Mouse (Mus musculus) hindbrain, embryonic 10.5 days (tissue): ENCODE measurements at regions not wholly inside any gene's neighbourhood (a gene's known extent, or its start where the extent isn't known, plus 50 kb on each side); places are given as distances from the start of the nearest gene placed in this dataset.

Experiments
- DNase-seq: peaks from one replicate; pipeline ENCODE4 v3.0.0-alpha.2; 2017; ENCODE audit warnings: low spot score
- H3K27ac ChIP-seq: fragments of 300-500 bp; sonication (generic); 2 replicates; pipeline ENCODE4 v1.5.1; 2016; ENCODE audit warnings: mild to moderate bottlenecking, moderate library complexity
- H3K27me3 ChIP-seq: fragments of 300-500 bp; sonication (generic); 2 replicates; pipeline ENCODE4 v1.6.1; 2016; ENCODE audit warnings: mild to moderate bottlenecking; ENCODE audit not compliant: poor library complexity, insufficient read depth, severe bottlenecking
- H3K36me3 ChIP-seq: fragments of 300-500 bp; sonication (generic); 2 replicates; pipeline ENCODE4 v1.6.1; 2016; ENCODE audit warnings: mild to moderate bottlenecking, moderate library complexity
- H3K4me1 ChIP-seq: fragments of 300-500 bp; sonication (generic); replicated peaks from 2 replicates; pipeline ENCODE4 v1.6.1; 2016; ENCODE audit warnings: mild to moderate bottlenecking
- H3K4me3 ChIP-seq: fragments of 300-500 bp; sonication (generic); 2 replicates; pipeline ENCODE4 v1.5.1; 2016; ENCODE audit warnings: mild to moderate bottlenecking, moderate library complexity
- H3K9me3 ChIP-seq: fragments of 300-500 bp; sonication (generic); 2 replicates; pipeline ENCODE4 v1.6.1; 2016; ENCODE audit warnings: mild to moderate bottlenecking, moderate library complexity
- WGBS: fragments of 180-500 bp; shearing (Covaris S2); methylation state at CpG from one replicate; pipeline ENCODE4 v1.1.7; 2016; 5-methylcytosine and 5-hydroxymethylcytosine counted together

DNA sequence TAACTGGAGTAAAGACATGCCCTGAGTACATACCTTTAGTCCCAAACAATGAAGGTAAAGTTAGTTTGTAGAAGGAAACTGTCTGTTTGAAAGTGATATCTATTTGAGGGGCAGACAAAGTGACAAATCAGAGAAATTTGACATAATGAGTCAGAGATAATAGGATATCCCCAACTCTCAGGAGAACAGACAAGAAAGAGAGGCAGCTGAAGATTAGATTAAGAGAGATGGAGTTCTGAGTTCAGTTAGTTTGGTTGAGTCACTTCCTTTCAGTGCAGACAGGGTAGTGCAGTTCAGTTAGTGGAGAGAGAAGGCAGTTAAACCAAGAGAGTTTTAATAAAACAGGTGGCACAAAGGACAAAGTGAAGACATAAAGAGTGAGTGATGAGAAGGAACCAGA lies 477.4 kb upstream of the Diaph2 start:
- no peaks in the 10 kb centered on the region for H3K27me3 ChIP-seq

DNA sequence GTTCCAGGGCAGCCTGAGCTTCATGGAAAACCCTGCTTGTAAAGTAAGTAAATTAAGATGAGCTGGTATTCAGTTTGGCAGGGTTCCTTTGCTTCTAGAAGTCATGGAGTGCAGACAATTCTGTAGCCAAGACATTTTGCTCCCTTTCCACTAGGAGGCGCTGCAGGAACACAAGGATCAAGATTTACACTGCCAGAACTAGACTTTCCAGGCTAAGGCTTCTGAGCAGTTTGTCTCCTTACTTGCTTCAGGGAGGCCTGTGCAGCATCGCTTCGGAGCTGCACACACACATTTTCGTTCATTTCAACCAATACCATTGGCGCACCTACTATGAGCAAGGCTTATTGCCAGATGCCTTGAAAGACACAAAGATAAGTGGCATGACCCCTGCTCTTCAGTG lies 445.6 kb upstream of the Diaph2 start:
- WGBS, result 50% methylated on average over 5 of the region's 5 CpGs
- Histone ChIP-seq H3K4me3 (no peak overlapping the region), H3K27me3 (no peaks in the 10 kb centered on the region), H3K9me3 (no peaks in the 10 kb centered on the region), H3K4me1 (no peaks in the 10 kb centered on the region), H3K36me3 (no peaks in the 10 kb centered on the region), H3K27ac (no peak overlapping the region)
- peak; percentile 25 for DNase-seq

More for the DNA sequence above, 477.4 kb upstream of the Diaph2 start:
- no peaks in the 10 kb centered on the region for H3K9me3 ChIP-seq
- no peak for DNase-seq
- H3K4me3 ChIP-seq, result no peak overlapping the region
- H3K4me1 ChIP-seq, result no peaks in the 10 kb centered on the region
- H3K27ac ChIP-seq, result no peak overlapping the region
- no peaks in the 10 kb centered on the region for H3K36me3 ChIP-seq

DNA sequence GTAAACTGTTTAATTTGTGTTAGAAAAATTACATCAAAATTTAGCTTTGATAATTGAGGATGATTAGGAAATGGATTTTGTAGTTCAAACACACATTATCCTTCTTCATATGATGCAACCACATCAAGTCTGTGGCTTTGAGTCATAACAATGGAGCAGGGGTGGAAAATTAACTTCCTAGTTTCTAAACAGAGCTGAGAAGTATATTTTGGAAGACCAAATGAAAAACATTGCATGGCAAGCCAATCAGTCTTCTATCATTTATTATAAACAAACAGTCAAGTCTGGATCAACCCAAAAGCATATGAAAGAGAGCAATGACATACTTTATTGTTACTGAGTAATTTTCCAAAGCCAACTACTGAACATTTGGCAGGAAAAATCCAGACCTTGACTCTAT lies 440.2 kb upstream of the Diaph2 start:
- H3K27ac ChIP-seq, result no peak overlapping the region
- no peaks in the 10 kb centered on the region for H3K27me3 ChIP-seq
- H3K36me3 ChIP-seq, result no peaks in the 10 kb centered on the region
- H3K4me1 ChIP-seq, result no peaks in the 10 kb centered on the region
- no peak overlapping the region for H3K4me3 ChIP-seq
- no peak for DNase-seq
- H3K9me3 ChIP-seq, result no peaks in the 10 kb centered on the region

DNA sequence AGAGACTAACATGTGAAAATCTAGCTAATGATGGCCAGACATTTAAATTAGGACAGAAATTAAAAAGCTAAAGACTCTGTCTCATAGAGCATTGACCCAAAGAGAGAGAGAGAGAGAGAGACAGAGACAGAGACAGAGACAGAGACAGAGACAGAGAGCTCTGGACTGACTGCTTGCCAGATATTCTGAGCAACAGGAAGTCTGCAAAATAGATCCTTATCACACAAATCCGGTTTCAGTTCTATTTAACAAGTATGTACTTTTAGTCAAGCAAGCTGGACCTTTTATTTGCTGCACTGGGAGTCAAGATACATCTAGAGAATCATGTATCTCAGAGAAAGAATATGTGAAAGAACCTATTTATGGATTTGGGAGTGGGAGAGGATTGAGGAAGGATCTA lies 420.1 kb upstream of the Diaph2 start:
- no peaks in the 10 kb centered on the region for H3K36me3 ChIP-seq
- DNase-seq, result no peak
- no peaks in the 10 kb centered on the region for H3K27me3 ChIP-seq
- H3K4me1 ChIP-seq, result no peaks in the 10 kb centered on the region
- H3K4me3 ChIP-seq, result no peak overlapping the region
- no peak overlapping the region for H3K27ac ChIP-seq
- peaks cover 4% of the 10 kb centered on the region; the same call in 1 of the 2 replicates for H3K9me3 ChIP-seq
- WGBS, result 79% methylated on average over 1 of the region's 1 CpGs

DNA sequence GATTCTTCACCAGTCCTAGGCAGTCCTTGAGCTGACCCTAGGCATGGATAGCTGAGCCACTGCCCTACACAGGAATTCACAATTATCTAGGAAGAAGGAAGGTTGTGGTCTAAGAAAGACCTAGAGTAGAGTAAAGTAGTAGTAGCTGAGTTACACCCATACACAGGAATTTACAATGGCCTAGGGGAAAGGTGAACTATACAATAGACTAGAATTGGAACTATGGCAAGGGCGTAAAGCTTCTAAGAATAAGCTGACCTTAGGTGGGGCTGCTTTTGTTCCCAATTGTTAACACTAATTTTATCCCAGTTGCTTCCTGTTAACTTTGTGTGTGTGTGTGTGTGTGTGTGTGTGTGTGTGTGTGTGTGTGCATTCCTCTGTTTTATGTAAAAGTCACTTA lies 416.7 kb upstream of the Diaph2 start:
- DNase-seq, result no peak
- H3K27me3 ChIP-seq, result no peaks in the 10 kb centered on the region
- no peak overlapping the region for H3K27ac ChIP-seq
- H3K4me1 ChIP-seq, result no peaks in the 10 kb centered on the region
- no peaks in the 10 kb centered on the region for H3K36me3 ChIP-seq
- H3K4me3 ChIP-seq, result no peak overlapping the region
- 85% methylated on average over 1 of the region's 1 CpGs for WGBS
- H3K9me3 ChIP-seq, result no peaks in the 10 kb centered on the region
